Mouse (Mus musculus): Measurements from ENCODE around the gene D430041D05Rik. TPM values are rescaled to one million over a fixed set of nuclear protein-coding genes. Genes with fewer than 3 reads are reported as not detected.

Gene D430041D05Rik
- polyA plus RNA-seq, 1 experiment from 2014 or later: 1.1 TPM

- no peak for DNase-seq (ENCODE audit: low spot score)
- Histone ChIP-seq H3K4me1 (ENCODE audit: control insufficient read depth, insufficient read depth, low read length) (no peaks in the 10 kb centered on the region), H3K9me3 (replicated peaks; ENCODE audit: control insufficient read depth, low read length) (no peaks in the 10 kb centered on the region), H3K27ac (replicated peaks; ENCODE audit: low read depth, low read length) (no peak overlapping the region), H3K36me3 (replicated peaks; ENCODE audit: control insufficient read depth, insufficient read depth, low read depth, low read length) (no peaks in the 10 kb centered on the region), H3K9ac (replicated peaks; ENCODE audit: low read length) (no peak overlapping the region), H3K4me2 (ENCODE audit: low read depth, low read length) (no peak overlapping the region), H3K4me3 (ENCODE audit: low read depth, low read length) (no peak overlapping the region), H3K27me3 (ENCODE audit: control insufficient read depth, insufficient read depth, low read length) (no peaks in the 10 kb centered on the region)
- WGBS: 83% methylated on average over 6 of the region's 6 CpGs
- no peak for ATAC-seq (replicated peaks; ENCODE audit: insufficient number of reproducible peaks, low FRiP score, low TSS enrichment, low read depth)
These were observed 28.0 kb downstream of the D430041D05Rik start for GRCm38 (mm10) chr2:104382813-104383212.

GRCm38 (mm10) chr2:104379304-104379703 is 31.5 kb downstream of the D430041D05Rik start:
- no peak for ATAC-seq (replicated peaks; ENCODE audit: insufficient number of reproducible peaks, low FRiP score, low TSS enrichment, low read depth)
- Histone ChIP-seq H3K4me2 (ENCODE audit: low read depth, low read length) (no peak overlapping the region), H3K4me3 (ENCODE audit: low read depth, low read length) (no peak overlapping the region), H3K9ac (replicated peaks; ENCODE audit: low read length) (no peak overlapping the region), H3K4me1 (ENCODE audit: control insufficient read depth, insufficient read depth, low read length) (no peaks in the 10 kb centered on the region), H3K36me3 (replicated peaks; ENCODE audit: control insufficient read depth, insufficient read depth, low read depth, low read length) (no peaks in the 10 kb centered on the region), H3K9me3 (replicated peaks; ENCODE audit: control insufficient read depth, low read length) (no peaks in the 10 kb centered on the region), H3K27me3 (ENCODE audit: control insufficient read depth, insufficient read depth, low read length) (no peaks in the 10 kb centered on the region), H3K27ac (replicated peaks; ENCODE audit: low read depth, low read length) (no peak overlapping the region)
- no peak for DNase-seq (ENCODE audit: low spot score)
- 18% methylated on average over 7 of the region's 7 CpGs for WGBS

- Histone ChIP-seq H3K4me1 (ENCODE audit: control insufficient read depth, insufficient read depth, low read length) (no peaks in the 10 kb centered on the region), H3K9me3 (replicated peaks; ENCODE audit: control insufficient read depth, low read length) (no peaks in the 10 kb centered on the region), H3K27me3 (ENCODE audit: control insufficient read depth, insufficient read depth, low read length) (no peaks in the 10 kb centered on the region), H3K36me3 (replicated peaks; ENCODE audit: control insufficient read depth, insufficient read depth, low read depth, low read length) (no peaks in the 10 kb centered on the region), H3K9ac (replicated peaks; ENCODE audit: low read length) (no peak overlapping the region), H3K4me2 (ENCODE audit: low read depth, low read length) (no peak overlapping the region), H3K27ac (replicated peaks; ENCODE audit: low read depth, low read length) (no peak overlapping the region), H3K4me3 (ENCODE audit: low read depth, low read length) (no peak overlapping the region)
- ATAC-seq (replicated peaks; ENCODE audit: insufficient number of reproducible peaks, low FRiP score, low TSS enrichment, low read depth) (no peak), DNase-seq (ENCODE audit: low spot score) (no peak)
- 6% methylated on average over 3 of the region's 3 CpGs for WGBS
These were observed 32.0 kb downstream of the D430041D05Rik start for GRCm38 (mm10) chr2:104378791-104379190.

GRCm38 (mm10) chr2:104377990-104378389 is 32.8 kb downstream of the D430041D05Rik start:
- WGBS: 64% methylated on average over 2 of the region's 2 CpGs
- H3K4me1 ChIP-seq (ENCODE audit: control insufficient read depth, insufficient read depth, low read length): no peaks in the 10 kb centered on the region
- no peak overlapping the region for H3K9ac ChIP-seq (replicated peaks; ENCODE audit: low read length)
- no peaks in the 10 kb centered on the region for H3K27me3 ChIP-seq (ENCODE audit: control insufficient read depth, insufficient read depth, low read length)
- no peak overlapping the region for H3K4me2 ChIP-seq (ENCODE audit: low read depth, low read length)
- H3K36me3 ChIP-seq (replicated peaks; ENCODE audit: control insufficient read depth, insufficient read depth, low read depth, low read length): no peaks in the 10 kb centered on the region
- no peak overlapping the region for H3K4me3 ChIP-seq (ENCODE audit: low read depth, low read length)
- no peak overlapping the region for H3K27ac ChIP-seq (replicated peaks; ENCODE audit: low read depth, low read length)
- no peaks in the 10 kb centered on the region for H3K9me3 ChIP-seq (replicated peaks; ENCODE audit: control insufficient read depth, low read length)
- DNase-seq (ENCODE audit: low spot score): no peak
- no peak for ATAC-seq (replicated peaks; ENCODE audit: insufficient number of reproducible peaks, low FRiP score, low TSS enrichment, low read depth)

- no peak overlapping the region for H3K27ac ChIP-seq (replicated peaks; ENCODE audit: low read depth, low read length)
- no peak overlapping the region for H3K9ac ChIP-seq (replicated peaks; ENCODE audit: low read length)
- peaks cover 3% of the 10 kb centered on the region; the same call in 1 of the 2 replicates for H3K4me1 ChIP-seq (ENCODE audit: control insufficient read depth, insufficient read depth, low read length)
- no peak overlapping the region for H3K4me2 ChIP-seq (ENCODE audit: low read depth, low read length)
- no peaks in the 10 kb centered on the region for H3K9me3 ChIP-seq (replicated peaks; ENCODE audit: control insufficient read depth, low read length)
- no peak for DNase-seq (ENCODE audit: low spot score)
- H3K36me3 ChIP-seq (replicated peaks; ENCODE audit: control insufficient read depth, insufficient read depth, low read depth, low read length): no peaks in the 10 kb centered on the region
- H3K27me3 ChIP-seq (ENCODE audit: control insufficient read depth, insufficient read depth, low read length): no peaks in the 10 kb centered on the region
- WGBS: 69% methylated on average over 4 of the region's 4 CpGs
- ATAC-seq (replicated peaks; ENCODE audit: insufficient number of reproducible peaks, low FRiP score, low TSS enrichment, low read depth): no peak
- no peak overlapping the region for H3K4me3 ChIP-seq (ENCODE audit: low read depth, low read length)
These were observed 38.7 kb downstream of the D430041D05Rik start for GRCm38 (mm10) chr2:104372156-104372555.

- Histone ChIP-seq H3K9me3 (replicated peaks; ENCODE audit: control insufficient read depth, low read length) (no peaks in the 10 kb centered on the region), H3K4me2 (ENCODE audit: low read depth, low read length) (no peak overlapping the region), H3K27me3 (ENCODE audit: control insufficient read depth, insufficient read depth, low read length) (no peaks in the 10 kb centered on the region), H3K27ac (replicated peaks; ENCODE audit: low read depth, low read length) (no peak overlapping the region), H3K36me3 (replicated peaks; ENCODE audit: control insufficient read depth, insufficient read depth, low read depth, low read length) (no peaks in the 10 kb centered on the region), H3K4me1 (ENCODE audit: control insufficient read depth, insufficient read depth, low read length) (peaks cover 3% of the 10 kb centered on the region; the same call in 1 of the 2 replicates), H3K4me3 (ENCODE audit: low read depth, low read length) (no peak overlapping the region), H3K9ac (replicated peaks; ENCODE audit: low read length) (no peak overlapping the region)
- ATAC-seq (replicated peaks; ENCODE audit: insufficient number of reproducible peaks, low FRiP score, low TSS enrichment, low read depth) (no peak), DNase-seq (ENCODE audit: low spot score) (no peak)
- WGBS: 64% methylated on average over 6 of the region's 6 CpGs
These were observed 39.1 kb downstream of the D430041D05Rik start for GRCm38 (mm10) chr2:104371606-104372130.

- Histone ChIP-seq H3K27me3 (ENCODE audit: control insufficient read depth, insufficient read depth, low read length) (no peaks in the 10 kb centered on the region), H3K36me3 (replicated peaks; ENCODE audit: control insufficient read depth, insufficient read depth, low read depth, low read length) (no peaks in the 10 kb centered on the region), H3K9ac (replicated peaks; ENCODE audit: low read length) (no peak overlapping the region), H3K9me3 (replicated peaks; ENCODE audit: control insufficient read depth, low read length) (no peaks in the 10 kb centered on the region), H3K4me1 (ENCODE audit: control insufficient read depth, insufficient read depth, low read length) (peaks cover 3% of the 10 kb centered on the region; the same call in 1 of the 2 replicates), H3K27ac (replicated peaks; ENCODE audit: low read depth, low read length) (no peak overlapping the region), H3K4me3 (ENCODE audit: low read depth, low read length) (no peak overlapping the region), H3K4me2 (ENCODE audit: low read depth, low read length) (no peak overlapping the region)
- ATAC-seq (replicated peaks; ENCODE audit: insufficient number of reproducible peaks, low FRiP score, low TSS enrichment, low read depth) (0 out of 2 replicates have a peak, but pooled peaks have one; percentile 18), DNase-seq (ENCODE audit: low spot score) (peak; percentile 25)
- WGBS: 46% methylated on average over 6 of the region's 6 CpGs
These were observed 42.9 kb downstream of the D430041D05Rik start for GRCm38 (mm10) chr2:104367836-104368298.

GRCm38 (mm10) chr2:104367291-104367690 is 43.5 kb downstream of the D430041D05Rik start:
- H3K9ac ChIP-seq (replicated peaks; ENCODE audit: low read length): no peak overlapping the region
- no peak overlapping the region for H3K4me3 ChIP-seq (ENCODE audit: low read depth, low read length)
- DNase-seq (ENCODE audit: low spot score) (no peak), ATAC-seq (replicated peaks; ENCODE audit: insufficient number of reproducible peaks, low FRiP score, low TSS enrichment, low read depth) (no peak)
- no peak overlapping the region for H3K4me2 ChIP-seq (ENCODE audit: low read depth, low read length)
- no peaks in the 10 kb centered on the region for H3K36me3 ChIP-seq (replicated peaks; ENCODE audit: control insufficient read depth, insufficient read depth, low read depth, low read length)
- H3K27ac ChIP-seq (replicated peaks; ENCODE audit: low read depth, low read length): no peak overlapping the region
- WGBS: 72% methylated on average over 2 of the region's 2 CpGs
- no peaks in the 10 kb centered on the region for H3K9me3 ChIP-seq (replicated peaks; ENCODE audit: control insufficient read depth, low read length)
- H3K27me3 ChIP-seq (ENCODE audit: control insufficient read depth, insufficient read depth, low read length): no peaks in the 10 kb centered on the region
- peaks cover 3% of the 10 kb centered on the region; the same call in 1 of the 2 replicates for H3K4me1 ChIP-seq (ENCODE audit: control insufficient read depth, insufficient read depth, low read length)
